Mouse (Mus musculus) liver, adult (tissue): ENCODE measurements around the gene Hist1h2bl.
"Not testable (repeated sequence)": the region's sequence is repeated elsewhere in the genome, so short reads cannot be mapped to it uniquely, and the experiment has no call there.

Experiments
- GATA4 ChIP-seq: IDR thresholded peaks from 2 replicates; pipeline ENCODE4 v1.6.1; 2014; ENCODE audit warnings: mild to moderate bottlenecking, low read length; ENCODE audit not compliant: insufficient replicate concordance

The Hist1h2bl gene

GRCm38 (mm10) chr13:21715864-21716539 lies at the start of gene Hist1h2bl, which contains the start of gene Hist1h2ai:
Hist1h2bl (minus strand) TSS chr13:21716143.
Hist1h2ai (plus strand) TSS chr13:21716422.
- not testable (repeated sequence) for TF ChIP-seq GATA4

DNA sequence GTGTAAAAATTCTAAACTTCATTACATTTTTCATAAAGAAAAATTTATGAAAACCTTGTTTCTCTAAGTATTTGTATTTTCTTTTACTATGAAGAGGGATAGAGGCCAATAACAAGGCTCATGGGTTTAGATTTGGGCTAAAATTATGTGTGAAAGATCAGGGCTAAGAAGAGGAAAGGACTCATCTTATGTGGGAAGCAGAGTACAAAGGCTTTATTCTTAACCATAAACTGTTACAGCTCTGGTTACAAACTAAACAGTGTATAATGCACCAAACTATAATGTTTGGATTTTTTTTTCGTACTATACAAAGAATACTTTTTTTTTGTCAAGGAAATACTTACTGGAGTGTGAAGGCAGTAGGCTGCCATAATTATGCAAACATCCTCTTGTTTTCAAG lies 39.8 kb upstream of the Hist1h2bl start:
- no peak for TF ChIP-seq GATA4

DNA sequence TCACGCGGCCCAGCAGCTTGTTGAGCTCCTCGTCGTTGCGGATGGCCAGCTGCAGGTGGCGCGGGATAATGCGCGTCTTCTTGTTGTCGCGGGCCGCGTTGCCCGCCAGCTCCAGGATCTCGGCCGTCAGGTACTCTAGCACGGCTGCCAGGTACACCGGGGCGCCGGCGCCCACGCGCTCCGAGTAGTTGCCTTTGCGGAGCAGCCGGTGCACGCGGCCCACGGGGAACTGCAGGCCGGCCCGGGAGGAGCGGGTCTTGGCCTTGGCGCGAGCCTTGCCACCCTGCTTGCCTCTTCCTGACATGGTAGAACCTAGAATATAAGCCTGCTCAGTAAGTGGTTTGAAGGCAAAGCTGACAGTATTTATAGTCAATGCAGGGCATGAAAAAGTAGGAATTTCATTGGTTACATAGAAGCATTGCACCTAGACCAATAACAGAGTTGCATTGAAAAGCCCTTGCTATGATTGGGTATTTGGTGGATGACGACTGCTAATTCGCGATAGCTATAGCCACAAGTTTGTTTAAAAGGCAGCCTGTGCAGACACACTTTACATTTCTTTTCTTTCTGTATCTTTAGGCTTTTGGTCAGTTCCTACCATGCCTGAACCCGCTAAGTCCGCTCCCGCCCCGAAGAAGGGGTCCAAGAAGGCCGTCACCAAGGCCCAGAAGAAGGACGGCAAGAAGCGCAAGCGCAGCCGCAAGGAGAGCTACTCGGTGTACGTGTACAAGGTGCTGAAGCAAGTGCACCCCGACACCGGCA lies 37.8 kb upstream of the Hist1h2bl start, which contains the start of the genes Hist1h2ak and Hist1h2bn:
Gene Hist1h2ak (minus strand): TSS at position 304 of the 762 bp plus-strand sequence.
Gene Hist1h2bn (plus strand): TSS at position 600 of the 762 bp plus-strand sequence.
- not testable (repeated sequence) for TF ChIP-seq GATA4

DNA sequence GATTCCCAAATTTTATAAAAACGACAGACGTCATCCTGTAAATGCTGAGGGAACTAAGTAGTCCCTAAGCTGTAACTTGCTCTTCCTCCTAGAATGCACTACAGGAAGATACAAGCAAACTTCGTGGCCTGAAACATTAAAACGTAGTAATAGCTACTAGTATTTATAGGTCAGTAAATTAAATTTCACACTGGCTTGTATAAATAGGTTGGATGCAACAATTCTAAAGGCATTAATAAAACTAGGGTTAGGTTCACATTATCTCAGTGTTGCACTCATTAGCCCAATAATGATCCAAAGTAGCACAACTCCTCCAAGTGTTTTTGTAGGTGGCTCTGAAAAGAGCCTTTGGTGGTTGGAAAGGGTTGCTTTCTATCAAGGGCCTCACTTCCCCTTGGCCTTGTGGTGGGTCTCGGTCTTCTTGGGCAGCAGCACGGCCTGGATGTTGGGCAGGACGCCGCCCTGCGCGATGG lies 37.1 kb upstream of the Hist1h2bl start:
- no peak for TF ChIP-seq GATA4

DNA sequence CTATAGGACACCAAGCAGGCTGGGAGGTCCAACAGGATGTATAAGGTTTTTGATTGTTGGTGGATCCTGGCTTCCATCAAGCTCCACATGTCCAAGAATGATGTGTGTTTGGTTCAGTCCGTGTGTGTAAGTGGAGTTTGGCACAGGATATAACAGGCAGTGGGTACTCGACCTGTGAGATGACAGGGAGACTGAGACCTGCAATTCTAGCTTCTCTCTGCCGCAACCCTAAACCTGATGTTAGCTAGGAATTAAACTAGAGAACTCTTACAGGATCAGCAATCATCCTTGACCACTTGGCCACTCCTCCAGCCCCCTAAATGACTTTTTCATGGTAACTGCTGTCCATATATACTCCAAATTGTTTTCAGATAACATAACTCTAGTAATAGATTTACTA lies 36.4 kb upstream of the Hist1h2bl start:
- TF ChIP-seq GATA4 = no peak

DNA sequence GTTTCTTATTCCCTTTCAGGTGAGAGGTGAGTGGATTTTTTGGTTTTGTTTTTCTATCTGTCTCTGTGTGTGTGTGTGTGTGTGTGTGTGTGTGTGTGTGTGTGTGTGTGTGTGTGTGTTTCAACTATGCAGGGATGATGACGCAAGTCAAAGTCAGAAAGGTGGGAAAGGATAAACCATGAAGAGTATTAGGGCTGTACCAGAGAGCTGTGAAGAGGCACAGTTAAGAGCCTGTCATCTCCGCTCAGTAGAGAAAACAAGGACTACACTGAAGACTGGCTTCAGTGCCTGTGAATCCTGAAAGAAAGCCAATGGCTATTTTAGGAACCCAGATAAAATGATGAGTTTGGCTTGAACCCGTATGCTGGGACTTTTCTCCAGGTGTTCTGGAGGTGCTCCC lies 35.9 kb upstream of the Hist1h2bl start:
- TF ChIP-seq GATA4 = no peak

- TF ChIP-seq GATA4 = no peak
Measured at GRCm38 (mm10) chr13:21751417-21751816, 35.5 kb upstream of the Hist1h2bl start.

DNA sequence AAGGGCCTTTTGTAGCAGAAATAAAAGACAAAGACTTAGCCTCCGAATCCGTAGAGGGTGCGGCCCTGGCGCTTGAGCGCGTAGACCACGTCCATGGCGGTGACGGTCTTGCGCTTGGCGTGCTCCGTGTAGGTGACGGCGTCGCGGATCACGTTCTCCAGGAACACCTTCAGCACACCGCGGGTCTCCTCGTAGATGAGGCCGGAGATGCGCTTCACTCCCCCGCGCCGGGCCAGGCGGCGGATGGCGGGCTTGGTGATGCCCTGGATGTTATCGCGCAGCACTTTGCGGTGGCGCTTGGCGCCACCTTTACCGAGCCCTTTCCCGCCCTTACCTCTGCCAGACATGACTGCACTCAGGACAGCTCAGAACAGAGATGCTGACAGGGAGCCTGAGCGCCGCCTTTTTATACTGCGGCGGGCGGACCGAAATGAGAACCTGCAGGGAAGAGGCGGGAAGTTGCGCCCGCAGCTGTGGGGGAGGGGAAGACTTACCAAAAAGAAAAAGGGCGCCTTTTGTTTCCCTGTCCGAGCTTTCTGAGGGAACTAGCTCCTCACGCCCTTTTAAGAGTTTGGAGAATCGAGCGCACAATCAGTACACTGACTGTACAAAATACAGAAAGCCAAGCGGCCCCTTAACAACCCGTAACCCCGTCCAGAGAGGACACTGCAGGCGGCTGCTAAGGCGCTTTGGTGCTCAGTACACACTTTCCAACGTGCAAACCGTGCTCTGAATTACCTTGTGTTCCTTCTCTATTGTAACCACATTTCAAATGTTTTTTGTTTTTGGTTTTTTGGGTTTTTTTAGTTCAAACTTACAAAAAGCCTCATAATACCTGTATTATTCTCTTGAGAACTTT lies 34.4 kb upstream of the Hist1h2bl start, which contains the start of gene Hist1h4k:
Gene Hist1h4k (minus strand): TSS at position 347 of the 859 bp plus-strand sequence.
- not testable (repeated sequence) for TF ChIP-seq GATA4

DNA sequence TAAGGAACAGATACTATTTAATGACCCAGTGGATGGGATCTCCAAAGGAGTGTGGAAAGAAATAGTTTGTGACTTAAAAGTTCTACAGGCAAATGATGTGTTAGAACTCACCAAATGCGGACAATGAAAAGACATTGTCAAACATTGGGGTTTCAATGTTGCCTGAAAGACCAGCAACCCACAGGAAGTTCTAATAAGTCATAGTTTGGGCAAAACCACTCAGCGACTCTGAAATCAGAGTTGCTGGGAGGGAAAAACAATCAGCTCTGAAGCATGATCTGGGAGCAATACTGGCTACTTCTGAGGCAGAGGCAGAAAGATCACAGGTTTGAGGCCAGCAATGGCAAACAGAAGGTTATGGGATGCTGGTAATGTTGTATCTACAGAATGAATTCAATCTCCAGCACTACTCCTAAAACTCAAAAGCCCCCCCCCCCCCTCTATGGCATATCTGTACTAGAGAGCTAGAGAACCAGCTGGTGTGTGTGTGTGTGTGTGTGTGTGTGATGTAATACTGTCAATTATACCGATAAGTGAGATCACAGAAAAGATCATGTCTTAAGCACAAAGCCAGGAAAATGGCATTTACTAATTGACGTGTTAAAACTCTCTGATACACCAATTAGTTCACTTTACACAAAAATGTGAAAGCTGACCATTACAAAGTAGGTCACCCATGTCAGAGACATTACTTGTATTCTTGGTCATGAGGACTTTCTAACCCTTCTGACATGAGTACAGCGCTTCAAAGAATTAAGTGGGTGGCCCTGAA lies 33.6 kb upstream of the Hist1h2bl start:
- TF ChIP-seq GATA4 = no peak

DNA sequence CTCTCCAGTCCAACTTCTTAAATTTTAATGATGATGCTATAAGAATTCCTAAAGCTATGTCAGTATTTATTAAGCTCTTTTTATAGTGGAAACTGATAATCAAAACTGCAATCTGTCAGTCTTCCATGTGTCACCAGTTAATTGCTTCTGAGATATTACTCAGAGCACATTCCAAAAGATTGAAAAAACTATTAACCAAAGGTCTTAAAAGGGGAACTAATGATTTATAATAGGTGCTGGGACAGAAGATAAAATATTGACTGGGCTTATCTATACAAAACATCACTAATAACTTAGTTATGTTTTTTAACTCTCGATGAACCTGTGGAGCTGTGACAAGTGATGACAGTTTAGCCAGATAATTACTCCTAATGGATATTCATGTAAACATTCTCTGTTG lies 29.1 kb upstream of the Hist1h2bl start:
- no peak for TF ChIP-seq GATA4

DNA sequence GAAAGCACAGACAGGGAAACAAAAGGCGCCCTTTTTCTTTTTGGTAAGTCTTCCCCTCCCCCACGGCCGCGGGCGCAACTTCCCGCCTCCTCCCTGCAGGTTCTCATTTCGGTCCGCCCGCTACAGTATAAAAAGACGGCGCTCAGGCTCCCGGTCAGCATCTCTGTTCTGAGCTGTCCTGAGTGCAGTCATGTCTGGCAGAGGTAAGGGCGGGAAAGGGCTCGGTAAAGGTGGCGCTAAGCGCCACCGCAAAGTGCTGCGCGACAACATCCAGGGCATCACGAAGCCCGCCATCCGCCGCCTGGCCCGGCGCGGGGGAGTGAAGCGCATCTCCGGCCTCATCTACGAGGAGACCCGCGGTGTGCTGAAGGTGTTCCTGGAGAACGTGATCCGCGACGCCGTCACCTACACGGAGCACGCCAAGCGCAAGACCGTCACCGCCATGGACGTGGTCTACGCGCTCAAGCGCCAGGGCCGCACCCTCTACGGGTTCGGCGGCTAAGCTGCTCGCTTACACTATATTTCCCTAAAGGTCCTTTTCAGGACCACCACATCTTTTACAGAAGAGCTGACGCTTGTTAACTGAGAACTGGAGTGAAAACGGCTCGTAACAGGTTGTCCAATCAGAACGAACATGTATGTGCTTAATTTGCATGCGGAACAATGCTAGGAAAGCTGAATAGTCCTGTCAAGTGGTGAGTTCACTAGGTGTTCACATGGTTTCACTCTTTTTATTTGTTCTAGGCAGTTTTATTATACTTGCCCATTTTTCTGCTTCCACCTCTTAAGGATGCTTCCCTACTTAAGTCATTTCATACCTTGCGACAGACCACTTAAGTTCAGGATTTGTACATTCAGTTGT lies 19.2 kb upstream of the Hist1h2bl start, which contains the start of gene Hist1h4j:
Gene Hist1h4j (plus strand): TSS at position 159 of the 862 bp plus-strand sequence.
- TF ChIP-seq GATA4 = not testable (repeated sequence)

- TF ChIP-seq GATA4 = no peak
Measured at GRCm38 (mm10) chr13:21734010-21734905, 18.3 kb upstream of the Hist1h2bl start.

- no peak for TF ChIP-seq GATA4
Measured at GRCm38 (mm10) chr13:21733466-21733865, 17.5 kb upstream of the Hist1h2bl start.

- no peak for TF ChIP-seq GATA4
Measured at GRCm38 (mm10) chr13:21729544-21729943, 13.6 kb upstream of the Hist1h2bl start.
